Mouse (Mus musculus) cerebellum, adult 2 months (tissue): ENCODE data around the gene Ankub1.

Experiments
- CTCF ChIP-seq: fragments of 200-500 bp; IDR thresholded peaks from 2 replicates; pipeline ENCODE4 v1.5.1; 2011; ENCODE audit warnings: low read depth, mild to moderate bottlenecking, control low read depth, low read length, moderate library complexity, borderline replicate concordance; ENCODE audit not compliant: insufficient read depth
- POLR2A ChIP-seq: fragments of 200-500 bp; IDR thresholded peaks from 2 replicates; pipeline ENCODE4 v1.6.1; 2011; ENCODE audit warnings: low read length, control low read depth, borderline replicate concordance; ENCODE audit not compliant: insufficient read depth

DNA sequence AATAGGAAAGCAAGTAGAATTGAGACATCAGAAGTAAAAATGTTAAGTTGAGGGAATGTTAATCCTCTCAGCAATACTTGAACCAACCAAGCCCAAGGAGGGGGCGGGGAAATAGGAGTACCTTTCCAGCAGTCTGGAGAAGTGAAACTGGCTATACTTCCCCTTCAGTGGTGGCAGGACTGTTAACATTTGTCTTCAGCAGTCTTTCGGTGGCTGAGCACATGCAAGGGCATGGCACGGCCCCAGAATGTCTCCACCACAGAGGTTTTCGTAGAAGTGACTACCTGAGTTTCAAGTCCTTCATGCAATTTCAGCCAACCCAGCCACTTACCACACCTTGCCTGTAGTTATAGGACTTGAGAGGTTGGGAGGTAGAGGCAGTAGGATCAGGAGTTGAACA lies 19.0 kb downstream of the Ankub1 start:
- no peak for TF ChIP-seq POLR2A
- no peak for TF ChIP-seq CTCF
